Mouse (Mus musculus) G1E (cell line): ENCODE measurements around the gene Axin1. TPM values are rescaled to one million over a fixed set of nuclear protein-coding genes. Genes with fewer than 3 reads are reported as not detected.

Source experiments
- ATAC-seq: 2 replicates; pipeline ENCODE4 v1.8.0; 2016; ENCODE audit warnings: mild to moderate bottlenecking; ENCODE audit not compliant: insufficient number of reproducible peaks, poor library complexity, low FRiP score, severe bottlenecking; ENCODE audit errors: extremely low read depth
- DNase-seq: peaks from one replicate; pipeline ENCODE4 v3.0.0; 2012; ENCODE audit warnings: low spot score
- H3K27me3 ChIP-seq: 2 replicates; pipeline ENCODE4 v1.6.1; 2012; ENCODE audit warnings: mild to moderate bottlenecking, low read length, inconsistent platforms; ENCODE audit not compliant: insufficient read depth
- H3K36me3 ChIP-seq: replicated peaks from 2 replicates; pipeline ENCODE3; 2012; ENCODE audit warnings: mild to moderate bottlenecking, inconsistent platforms
- H3K4me1 ChIP-seq: 2 replicates; pipeline ENCODE4 v1.6.1; 2012; ENCODE audit warnings: low read depth, low read length, inconsistent platforms, mixed read lengths; ENCODE audit not compliant: insufficient read depth
- H3K4me3 ChIP-seq: 2 replicates; pipeline ENCODE4 v1.5.1; 2012; ENCODE audit warnings: low read depth, mild to moderate bottlenecking, inconsistent platforms, low read length, moderate library complexity, mixed read lengths
- H3K9me3 ChIP-seq: replicated peaks from 2 replicates; pipeline ENCODE4 v1.6.1; 2012; ENCODE audit warnings: inconsistent platforms
- CTCF ChIP-seq: IDR thresholded peaks from 2 replicates; pipeline ENCODE4 v1.5.1; 2012; ENCODE audit warnings: low read depth, low read length, inconsistent platforms, mixed read lengths
- GATA1 ChIP-seq: IDR thresholded peaks from 2 replicates; pipeline ENCODE4 v1.6.1; 2012; ENCODE audit warnings: borderline replicate concordance, low read length, inconsistent platforms, mixed read lengths
- GATA2 ChIP-seq: IDR thresholded peaks from 2 replicates; pipeline ENCODE4 v1.6.1; 2012; ENCODE audit warnings: low read depth, low read length, inconsistent platforms, borderline replicate concordance
- POLR2AphosphoS5 ChIP-seq: IDR thresholded peaks from 2 replicates; pipeline ENCODE4 v1.6.1; 2012; ENCODE audit warnings: low read depth, low read length, inconsistent platforms; ENCODE audit not compliant: insufficient replicate concordance
- TAL1 ChIP-seq: conservative IDR thresholded peaks from 2 replicates; pipeline ENCODE4 v1.6.1; 2012; ENCODE audit warnings: low read depth, low read length, inconsistent platforms, mixed read lengths
- polyA plus RNA-seq: library from polyadenylated mRNA; stranded (reverse); fragments of >175 nt; gene quantifications from 2 replicates; pipeline ENCODE4 v1.2.3, GENCODE M21; 2012
- total RNA-seq, 2 experiments: library from RNA; stranded (forward) in 1 of 2; stranded (reverse) in 1 of 2; fragments of 200-1000 nt in 1 of 2; fragments of >200 nt in 1 of 2; fragmentation: Nextera tagmentation in 1 of 2; gene quantifications; 2 replicates each; pipeline ENCODE4 v1.2.3; 2014 to 2017

Axin1 gene
- total and polyA plus RNA-seq, 3 experiments, result 45.5 to 96.7 (median 87.3) TPM

GRCm38 (mm10) chr17:26235077-26235815 is 96.8 kb downstream of the Axin1 start:
- H3K4me3 ChIP-seq, result peak overlapping the region; percentile 44; the same call in 1 of the 2 replicates
- ATAC-seq, result no peak; the same call in 1 of the 2 replicates
- DNase-seq, result no peak
- no peaks in the 10 kb centered on the region for H3K27me3 ChIP-seq
- H3K9me3 ChIP-seq, result no peaks in the 10 kb centered on the region
- 0 out of 2 replicates have a peak, but pooled peaks have one; percentile 6 for TF ChIP-seq TAL1
- no peak for TF ChIP-seq GATA1
- no peaks in the 10 kb centered on the region for H3K36me3 ChIP-seq
- peaks cover 61% of the 10 kb centered on the region for H3K4me1 ChIP-seq

- no peaks in the 10 kb centered on the region for H3K36me3 ChIP-seq
- TF ChIP-seq TAL1, result no peak
- no peak for TF ChIP-seq GATA2
- no peak for TF ChIP-seq POLR2AphosphoS5
- no peak for TF ChIP-seq GATA1
- TF ChIP-seq CTCF, result no peak
Measured at GRCm38 (mm10) chr17:26237667-26238066, 99.2 kb downstream of the Axin1 start.

GRCm38 (mm10) chr17:26239551-26239950 is 101.1 kb downstream of the Axin1 start:
- ATAC-seq (no peak), DNase-seq (no peak)
- no peaks in the 10 kb centered on the region for H3K27me3 ChIP-seq
- H3K36me3 ChIP-seq, result no peaks in the 10 kb centered on the region
- peaks cover 90% of the 10 kb centered on the region for H3K4me1 ChIP-seq
- no peaks in the 10 kb centered on the region for H3K9me3 ChIP-seq
- TF ChIP-seq GATA2, result no peak
- no peak for TF ChIP-seq TAL1
- TF ChIP-seq CTCF, result no peak
- TF ChIP-seq GATA1, result no peak
- TF ChIP-seq POLR2AphosphoS5, result no peak
- no peak overlapping the region; the same call in 1 of the 2 replicates for H3K4me3 ChIP-seq

More at GRCm38 (mm10) chr17:26237667-26238066, 99.2 kb downstream of the Axin1 start:
- H3K27me3 ChIP-seq, result no peaks in the 10 kb centered on the region
- DNase-seq, result no peak
- no peaks in the 10 kb centered on the region for H3K9me3 ChIP-seq
- H3K4me1 ChIP-seq, result peaks cover 80% of the 10 kb centered on the region
- no peak for ATAC-seq
- no peak overlapping the region; the same call in 1 of the 2 replicates for H3K4me3 ChIP-seq

- Histone ChIP-seq H3K4me1 (peaks cover 90% of the 10 kb centered on the region), H3K4me3 (peak overlapping the region; percentile 68; the same call in 1 of the 2 replicates), H3K27me3 (no peaks in the 10 kb centered on the region), H3K9me3 (0 out of 2 replicates have a peak, but pooled peaks cover 3% of the 10 kb centered on the region), H3K36me3 (no peaks in the 10 kb centered on the region)
- TF ChIP-seq GATA1, result no peak
- TF ChIP-seq POLR2AphosphoS5, result no peak
- no peak for TF ChIP-seq TAL1
- no peak for TF ChIP-seq GATA2
- no peak for TF ChIP-seq CTCF
- DNase-seq (no peak), ATAC-seq (peak; percentile 47)
Measured at GRCm38 (mm10) chr17:26240120-26240790, 101.8 kb downstream of the Axin1 start.

- DNase-seq, result no peak
- 0 out of 2 replicates have a peak, but pooled peaks cover 5% of the 10 kb centered on the region for H3K9me3 ChIP-seq
Measured at GRCm38 (mm10) chr17:26240990-26241389, 102.5 kb downstream of the Axin1 start.

GRCm38 (mm10) chr17:26243471-26244100 is 105.1 kb downstream of the Axin1 start:
- H3K9me3 ChIP-seq, result 0 out of 2 replicates have a peak, but pooled peaks cover 5% of the 10 kb centered on the region
- no peaks in the 10 kb centered on the region for H3K36me3 ChIP-seq
- DNase-seq, result peak; percentile 36
- H3K27me3 ChIP-seq, result no peaks in the 10 kb centered on the region
- no peak for TF ChIP-seq POLR2AphosphoS5
- no peak for TF ChIP-seq CTCF
- TF ChIP-seq GATA1, result no peak
- TF ChIP-seq GATA2, result no peak
- TF ChIP-seq TAL1, result no peak
- peak overlapping the region; percentile 79 for H3K4me3 ChIP-seq
- ATAC-seq, result no peak
- H3K4me1 ChIP-seq, result peaks cover 59% of the 10 kb centered on the region

More at GRCm38 (mm10) chr17:26240990-26241389, 102.5 kb downstream of the Axin1 start:
- TF ChIP-seq POLR2AphosphoS5 (no peak), TAL1 (no peak), CTCF (no peak), GATA2 (no peak), GATA1 (no peak)
- Histone ChIP-seq H3K36me3 (no peaks in the 10 kb centered on the region), H3K4me3 (peak overlapping the region; percentile 68; the same call in 1 of the 2 replicates), H3K27me3 (no peaks in the 10 kb centered on the region), H3K4me1 (peaks cover 83% of the 10 kb centered on the region)
- ATAC-seq, result no peak
